Mouse (Mus musculus) left cerebral cortex, postnatal 4 days (tissue): ENCODE data around the gene Slc35g1. TPM values are rescaled to one million over a fixed set of nuclear protein-coding genes. Genes with fewer than 3 reads are reported as not detected.
A peak's percentile ranks its signal among the peaks of the same experiment; 100 is the strongest.

ENCODE experiments used
- DNase-seq: peaks from one replicate; pipeline ENCODE4 v3.0.0-alpha.2; 2022
- intact Hi-C: fragments of 180-260 bp; cut with DNase I; formaldehyde crosslinking; loops from one replicate; pipeline ENCODE4 v1.15.1; 2025
- total RNA-seq, 2 experiments: library from RNA; stranded (reverse); gene quantifications; 2 replicates each; pipeline ENCODE4 v1.2.3; 2021

Slc35g1 gene
- 1 to 10 TPM; 2.2 to 2.3 TPM for total RNA-seq

DNA sequence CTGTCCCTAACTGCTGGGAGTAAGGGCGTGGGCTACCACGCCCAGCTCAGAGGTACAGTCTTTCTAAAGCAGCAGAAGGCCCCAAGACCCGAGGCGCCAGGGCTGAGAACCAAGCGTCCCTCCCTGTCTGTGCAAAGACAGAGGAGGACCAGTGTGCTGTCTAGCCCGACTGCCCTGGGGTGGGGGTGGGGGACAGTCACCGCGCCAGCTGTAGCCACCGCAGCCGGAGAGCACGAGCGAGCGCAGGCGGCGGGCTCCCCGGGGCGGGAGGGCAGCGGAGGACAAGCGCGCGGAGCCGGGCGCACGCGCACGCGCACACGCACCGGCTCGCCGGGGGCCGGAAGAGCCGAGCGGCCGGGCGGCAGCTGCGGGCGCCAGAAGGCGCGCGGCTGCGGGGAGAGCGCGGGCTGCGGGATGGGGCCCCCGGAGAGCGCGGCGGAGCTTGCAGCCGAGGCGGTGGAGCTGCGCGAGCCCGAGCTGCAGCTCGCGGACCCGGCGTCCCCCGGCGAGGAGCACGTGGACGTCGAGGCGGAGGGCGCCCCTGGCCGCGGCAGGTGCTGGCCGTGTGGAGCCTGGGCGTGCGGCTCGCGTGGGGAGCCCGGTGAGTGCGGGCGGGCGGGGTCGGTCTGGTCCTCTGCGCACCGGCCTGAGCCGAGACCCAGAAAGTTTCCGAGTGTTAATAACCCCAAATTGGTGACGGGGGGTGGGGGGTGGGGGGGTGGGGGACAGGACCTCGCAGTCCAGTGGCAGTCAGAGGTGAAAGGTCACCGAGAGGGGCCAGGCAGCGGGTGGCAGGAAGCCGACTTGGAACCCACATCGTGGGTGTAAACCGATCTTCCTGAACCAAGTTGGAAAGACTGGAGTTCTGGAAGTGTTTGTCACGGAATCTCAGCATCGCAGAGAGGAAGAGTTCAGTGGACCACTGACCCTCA lies at the start of gene Slc35g1:
Gene Slc35g1 (plus strand): TSS at position 280 of the 932 bp plus-strand sequence.
- DNase-seq, result peak; percentile 65
- intact Hi-C loops, result no loop called here

DNA sequence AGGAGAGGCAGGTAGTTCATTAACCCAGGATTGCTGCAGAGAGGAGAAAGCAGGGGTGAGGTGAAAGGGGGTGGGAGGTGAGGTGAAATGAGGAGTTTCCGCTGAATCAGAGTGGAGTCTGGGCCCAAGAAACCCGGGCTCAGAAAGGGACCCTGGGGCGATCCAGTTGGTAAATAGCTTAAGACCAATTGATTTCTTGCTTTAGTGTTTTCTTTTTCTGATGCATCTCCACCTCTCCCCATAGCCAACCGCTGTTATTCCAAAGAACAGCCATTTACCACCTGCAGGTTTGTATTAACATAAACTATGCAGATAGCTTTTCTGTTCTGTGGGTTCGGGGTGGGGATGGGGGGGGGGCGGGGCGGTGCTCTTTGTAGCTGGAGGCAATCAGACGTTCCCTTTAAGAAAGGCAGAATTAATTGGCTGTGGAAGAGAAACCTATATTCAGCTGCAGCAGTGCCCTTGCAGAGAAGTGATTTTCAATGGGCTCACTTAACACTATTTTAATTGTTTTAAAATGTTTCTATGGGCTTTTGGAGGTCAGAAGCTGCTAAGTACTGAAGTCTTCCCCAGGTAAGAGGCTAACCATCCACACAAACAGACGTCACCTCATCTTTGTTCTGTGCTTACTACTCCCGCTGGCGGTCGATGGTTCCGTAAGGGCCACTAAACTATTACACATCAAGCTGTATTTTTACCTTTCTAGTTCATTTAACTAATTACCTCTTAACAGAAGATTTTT lies 47.3 kb upstream of the Slc35g1 start:
- DNase-seq, result no peak
- intact Hi-C loops, result no loop called here

DNA sequence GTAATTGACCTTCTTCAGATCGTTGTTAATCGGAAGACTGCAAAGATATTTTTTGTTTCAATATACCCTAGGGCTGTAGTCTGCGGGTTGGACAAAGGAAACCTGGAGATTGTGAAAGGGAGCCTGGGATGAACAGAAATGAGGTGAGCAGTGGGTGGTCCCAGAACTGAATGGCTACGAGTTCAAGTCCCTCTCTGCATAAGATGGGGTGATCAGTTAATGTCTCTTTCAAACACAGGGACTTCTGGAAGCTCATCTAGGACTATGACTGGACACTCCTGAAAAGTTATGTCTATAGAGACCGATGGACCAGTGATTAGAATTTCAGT lies 46.8 kb upstream of the Slc35g1 start:
- intact Hi-C loops, result no loop called here
- no peak for DNase-seq

DNA sequence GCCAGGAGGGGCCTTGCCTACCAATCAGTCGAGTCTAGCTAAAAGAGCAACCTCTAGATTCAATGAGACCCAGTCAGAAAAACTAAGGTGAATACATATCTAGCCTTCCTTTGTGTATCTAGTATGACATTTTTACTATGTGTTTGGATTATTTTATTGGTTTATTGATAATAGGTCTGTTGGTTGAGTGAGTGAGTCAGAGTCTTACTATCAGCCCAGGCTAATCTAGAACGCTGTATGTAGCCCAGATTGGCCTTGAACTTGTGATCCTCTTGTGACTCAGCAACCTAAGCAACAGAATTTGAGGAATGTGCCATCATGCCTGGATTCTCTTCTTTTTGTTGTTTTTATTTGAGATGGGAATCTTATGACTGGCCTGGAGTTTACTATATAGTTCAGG lies 44.6 kb upstream of the Slc35g1 start:
- no peak for DNase-seq
- intact Hi-C loops, result loop anchor here (5.0 kb wide), 2 partner anchors 149 to 399 kb away; no protein-coding TSS in a partner anchor

DNA sequence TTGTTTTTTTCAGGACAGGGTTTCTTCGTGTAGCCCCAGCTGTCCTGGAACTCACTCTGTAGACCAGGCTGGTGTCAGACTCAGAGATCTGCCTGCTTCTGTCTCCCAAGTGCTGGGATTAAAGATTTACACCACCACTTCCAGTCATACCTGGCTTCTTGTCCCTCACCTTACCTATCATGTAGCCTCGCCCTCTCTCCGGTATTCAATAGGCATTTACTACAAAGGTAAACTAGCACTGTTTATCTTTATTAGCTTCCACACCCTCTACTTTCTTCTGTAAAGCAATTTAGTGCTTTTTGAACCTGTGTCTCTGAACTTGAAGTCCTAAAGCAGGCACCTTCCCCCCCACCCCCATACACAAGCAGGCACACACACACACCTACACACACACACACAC lies 44.1 kb upstream of the Slc35g1 start:
- DNase-seq, result no peak
- intact Hi-C loops, result loop anchor here (5.0 kb wide), 2 partner anchors 149 to 399 kb away; no protein-coding TSS in a partner anchor

DNA sequence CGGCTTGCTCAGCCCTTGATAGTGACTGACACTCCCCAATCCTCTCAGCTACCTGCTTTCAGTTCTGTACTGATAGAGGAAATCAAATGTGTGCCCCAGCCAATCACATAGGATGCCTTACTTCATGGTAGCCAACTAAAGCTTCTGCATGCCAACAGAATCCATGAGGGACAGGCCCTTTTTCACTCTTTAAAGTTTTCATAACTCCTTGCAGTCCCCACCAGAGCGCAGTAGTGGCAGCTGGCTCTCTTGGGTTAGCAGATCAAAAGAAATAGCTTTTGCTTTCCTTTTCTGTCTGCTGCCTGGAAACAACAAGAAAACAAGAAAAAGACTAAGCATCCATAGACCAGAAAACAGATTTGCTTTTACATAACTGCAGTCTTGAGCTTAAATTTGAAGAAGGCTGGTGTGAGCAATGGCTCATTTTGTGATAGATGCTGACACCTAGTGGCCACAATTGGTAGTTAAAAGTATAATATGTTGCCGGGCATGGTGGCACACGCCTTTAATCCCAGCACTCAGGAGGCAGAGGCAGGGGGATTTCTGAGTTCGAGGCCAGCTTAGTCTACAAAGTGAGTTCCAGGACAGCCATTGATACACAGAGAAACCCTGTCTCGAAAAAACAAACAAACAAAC lies 43.2 kb upstream of the Slc35g1 start:
- intact Hi-C loops, result loop anchor here (5.0 kb wide), 2 partner anchors 150 to 400 kb away; no protein-coding TSS in a partner anchor

DNA sequence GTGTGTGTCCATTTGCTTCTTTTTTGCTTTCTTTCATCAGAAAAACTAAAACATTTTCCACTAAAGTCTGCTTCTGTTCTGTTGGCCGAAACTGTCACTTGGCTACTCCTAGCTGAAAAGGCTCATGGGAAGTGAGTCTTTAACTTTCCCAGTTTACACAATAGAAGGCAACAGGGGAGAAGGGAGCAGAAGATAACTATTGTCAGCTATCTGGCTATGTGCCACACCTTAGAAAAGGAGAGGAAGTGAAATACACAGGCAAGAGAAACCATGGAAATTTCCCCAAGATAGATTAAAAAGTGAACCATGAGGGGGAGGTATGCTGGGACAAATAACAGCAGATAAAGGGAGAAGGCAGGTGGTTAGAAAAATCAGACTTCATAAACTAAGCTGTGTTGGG lies 41.5 kb upstream of the Slc35g1 start:
- intact Hi-C loops, result loop anchor here (5.0 kb wide), 2 partner anchors 152 to 402 kb away; no protein-coding TSS in a partner anchor
- no peak for DNase-seq

More for the DNA sequence above, 43.2 kb upstream of the Slc35g1 start:
- DNase-seq, result peak; percentile 5

DNA sequence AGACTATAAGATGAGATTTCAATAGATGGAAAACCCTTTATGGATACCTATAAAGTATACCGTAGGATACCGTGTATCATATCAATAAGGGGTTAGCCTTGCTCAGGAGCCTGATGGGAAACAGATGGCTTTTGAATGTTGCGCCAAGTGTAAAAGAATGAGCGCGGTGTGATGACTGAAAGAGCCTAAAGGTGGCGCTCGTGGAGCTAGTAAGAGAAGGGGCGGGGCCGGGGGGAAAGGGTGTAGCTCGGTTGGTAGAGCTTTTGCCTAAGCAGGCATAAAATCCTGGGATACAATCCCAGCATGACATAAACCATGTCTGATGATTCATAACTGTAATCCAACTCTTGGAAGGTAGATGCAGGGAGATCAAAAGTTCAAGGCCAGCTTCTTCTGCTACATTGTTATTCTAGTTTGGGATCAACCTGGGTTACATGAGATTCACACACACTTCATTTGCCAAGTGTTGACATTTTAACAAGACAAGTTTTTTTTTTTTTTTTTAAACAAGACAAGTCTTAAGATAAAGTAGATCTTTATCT lies 40.9 kb upstream of the Slc35g1 start:
- DNase-seq, result peak; percentile 3
- intact Hi-C loops, result loop anchor here (5.0 kb wide), 2 partner anchors 153 to 403 kb away; no protein-coding TSS in a partner anchor

DNA sequence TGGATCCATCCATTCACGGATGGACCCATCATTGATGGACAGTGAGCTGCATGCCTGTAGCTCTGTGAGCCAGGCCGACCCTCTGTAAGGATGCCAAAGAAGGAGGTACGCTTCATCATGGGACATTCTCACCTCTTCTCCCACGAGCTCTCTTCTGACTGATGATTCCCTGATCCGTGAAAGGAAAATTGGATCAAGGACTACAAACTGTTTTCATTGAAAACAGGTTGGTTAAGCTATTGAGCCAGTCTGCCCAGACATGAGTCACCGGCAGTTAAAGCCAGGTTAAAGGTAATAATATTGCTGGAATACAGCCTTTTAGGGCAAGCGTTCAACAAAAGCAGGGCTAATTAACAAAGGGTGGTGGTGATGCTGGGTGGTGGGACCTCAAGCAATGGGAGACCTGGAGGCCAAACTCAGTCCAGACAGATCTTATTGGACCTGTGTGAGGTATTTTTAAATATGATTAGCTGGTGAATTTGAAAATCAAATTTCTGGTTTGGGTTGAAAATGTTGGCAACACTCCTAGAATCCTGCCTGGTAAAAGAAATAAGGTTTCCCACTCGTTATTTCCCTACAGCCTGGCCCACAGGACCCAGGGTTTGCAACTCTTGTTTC lies 39.5 kb upstream of the Slc35g1 start:
- DNase-seq, result no peak
- intact Hi-C loops, result no loop called here

DNA sequence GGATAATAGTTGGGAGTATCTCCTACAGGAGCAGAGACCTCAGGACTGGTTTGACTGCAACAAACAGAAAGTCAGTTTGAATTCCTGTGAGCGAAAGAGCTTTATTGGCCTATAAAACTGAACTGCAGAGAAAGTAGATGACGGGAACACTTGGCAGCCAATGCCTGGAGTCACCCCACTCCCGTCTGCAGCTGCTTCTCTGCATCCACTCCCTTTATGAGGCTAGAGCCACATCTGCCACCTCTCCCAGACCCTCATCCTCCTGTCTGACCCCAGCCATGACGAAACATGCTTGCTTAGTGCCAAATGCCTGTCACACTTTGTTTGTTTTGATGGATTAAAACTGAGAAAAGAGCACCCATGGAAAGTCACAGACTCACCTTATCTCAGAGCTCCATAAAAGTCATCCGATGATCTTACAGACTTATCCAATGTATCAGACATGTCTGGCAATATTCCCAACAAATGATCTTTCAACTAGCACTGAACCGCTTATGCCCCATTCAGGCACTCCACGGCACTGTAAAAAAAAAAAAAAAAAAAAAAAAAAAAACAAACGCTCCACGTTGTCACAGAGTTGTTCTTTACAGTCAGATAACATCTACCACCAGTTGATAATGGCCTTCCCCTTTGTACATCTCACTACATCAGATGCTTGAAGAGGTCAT lies 37.7 kb upstream of the Slc35g1 start:
- intact Hi-C loops, result no loop called here
- DNase-seq, result no peak

DNA sequence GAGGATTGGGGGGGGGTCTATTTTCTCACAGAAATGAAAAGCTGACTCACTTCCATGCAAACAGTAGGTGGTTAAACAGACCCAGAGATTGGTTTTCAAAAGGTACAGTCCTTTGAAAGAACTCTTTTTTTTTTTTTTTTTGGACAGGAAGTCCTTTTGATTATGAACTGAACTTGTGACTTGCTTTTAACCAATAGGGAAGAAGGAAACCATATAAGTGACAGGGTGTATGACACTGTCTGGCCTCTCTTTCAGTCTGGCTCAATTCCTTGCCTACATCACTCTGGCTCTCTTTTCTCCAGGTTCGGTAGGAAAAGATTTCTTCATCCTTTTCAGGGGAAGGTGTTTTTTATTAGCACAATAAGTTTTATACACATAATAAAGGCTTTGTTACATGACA lies 36.5 kb upstream of the Slc35g1 start:
- DNase-seq, result no peak
- intact Hi-C loops, result no loop called here

DNA sequence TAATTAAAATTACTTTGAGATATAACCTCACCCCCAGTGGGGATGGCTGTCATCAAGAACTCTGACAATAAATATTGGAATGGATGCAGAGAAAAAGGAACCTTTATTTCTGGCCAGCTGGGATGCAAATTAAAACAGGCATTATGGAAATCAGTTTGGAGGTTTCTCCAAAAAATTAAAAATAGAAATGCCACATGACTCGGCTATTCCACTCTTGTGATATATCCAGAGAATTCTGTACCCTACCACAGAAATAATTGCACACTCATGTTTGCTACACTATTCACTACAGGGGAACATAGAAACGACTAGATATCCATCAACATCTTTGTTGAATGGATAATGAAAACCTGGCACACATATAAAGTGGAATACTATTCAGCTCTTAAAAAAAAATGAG lies 33.9 kb upstream of the Slc35g1 start:
- DNase-seq, result no peak
- intact Hi-C loops, result loop anchor here (10.0 kb wide), 1 partner anchor 287 kb away; no protein-coding TSS in a partner anchor

DNA sequence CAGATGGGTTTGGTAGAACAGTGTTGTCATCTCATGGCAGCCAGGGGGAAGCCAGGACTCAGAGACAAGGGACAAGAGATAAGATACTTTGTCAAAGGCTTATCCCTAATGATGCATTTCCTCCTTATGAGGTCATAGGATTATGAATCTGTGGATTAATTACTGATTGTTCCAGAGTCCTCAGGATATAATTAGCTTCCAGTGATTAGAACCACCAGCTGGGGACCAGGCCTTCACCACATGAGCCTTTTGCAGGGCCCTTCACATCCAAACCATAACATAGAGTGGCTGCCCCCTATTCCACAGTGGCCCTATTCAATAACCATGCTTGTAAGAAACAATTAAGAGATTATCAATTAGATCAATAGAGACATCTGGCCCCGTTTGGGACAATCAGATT lies 32.4 kb upstream of the Slc35g1 start:
- intact Hi-C loops, result loop anchor here (10.0 kb wide), 1 partner anchor 289 kb away; no protein-coding TSS in a partner anchor

DNA sequence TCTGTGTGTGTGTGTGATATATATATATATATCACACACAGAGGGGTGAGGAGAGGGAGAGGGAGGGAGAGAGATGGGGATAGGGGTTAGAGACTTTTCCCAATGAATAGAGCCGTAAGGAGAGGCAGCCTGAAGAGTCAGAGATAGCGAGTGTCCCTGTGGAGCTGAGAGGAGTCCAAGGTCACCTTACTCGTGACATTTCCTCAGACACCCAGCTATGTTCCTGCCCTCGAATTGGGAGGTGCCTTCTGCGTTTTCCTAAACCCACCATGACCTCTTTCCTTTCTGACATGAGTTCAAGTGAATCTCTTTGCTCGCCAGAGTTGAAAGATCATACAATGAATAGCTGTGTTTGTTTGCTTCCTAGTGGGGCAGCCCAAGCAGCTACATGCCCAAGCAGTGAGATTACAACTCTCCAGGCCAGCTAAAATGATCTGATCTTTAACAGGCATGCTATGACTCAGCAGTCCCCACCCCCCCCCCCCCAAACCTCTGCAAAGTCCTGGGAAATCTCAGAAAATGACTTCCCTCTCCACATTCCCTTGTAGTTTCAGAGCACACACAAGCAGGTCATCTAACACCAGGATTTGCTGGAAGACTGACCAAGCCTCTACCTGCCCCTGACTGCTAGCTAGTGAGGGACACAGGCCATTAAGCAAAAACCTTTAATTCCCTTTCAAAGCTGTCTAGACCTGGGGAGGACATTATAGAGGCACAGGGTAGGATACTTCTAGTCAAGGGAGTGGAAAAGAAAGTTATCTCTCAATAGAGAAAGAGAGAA lies 31.7 kb upstream of the Slc35g1 start:
- no peak for DNase-seq
- intact Hi-C loops, result loop anchor here (10.0 kb wide), 1 partner anchor 289 kb away; no protein-coding TSS in a partner anchor

More for the DNA sequence above, 32.4 kb upstream of the Slc35g1 start:
- no peak for DNase-seq

DNA sequence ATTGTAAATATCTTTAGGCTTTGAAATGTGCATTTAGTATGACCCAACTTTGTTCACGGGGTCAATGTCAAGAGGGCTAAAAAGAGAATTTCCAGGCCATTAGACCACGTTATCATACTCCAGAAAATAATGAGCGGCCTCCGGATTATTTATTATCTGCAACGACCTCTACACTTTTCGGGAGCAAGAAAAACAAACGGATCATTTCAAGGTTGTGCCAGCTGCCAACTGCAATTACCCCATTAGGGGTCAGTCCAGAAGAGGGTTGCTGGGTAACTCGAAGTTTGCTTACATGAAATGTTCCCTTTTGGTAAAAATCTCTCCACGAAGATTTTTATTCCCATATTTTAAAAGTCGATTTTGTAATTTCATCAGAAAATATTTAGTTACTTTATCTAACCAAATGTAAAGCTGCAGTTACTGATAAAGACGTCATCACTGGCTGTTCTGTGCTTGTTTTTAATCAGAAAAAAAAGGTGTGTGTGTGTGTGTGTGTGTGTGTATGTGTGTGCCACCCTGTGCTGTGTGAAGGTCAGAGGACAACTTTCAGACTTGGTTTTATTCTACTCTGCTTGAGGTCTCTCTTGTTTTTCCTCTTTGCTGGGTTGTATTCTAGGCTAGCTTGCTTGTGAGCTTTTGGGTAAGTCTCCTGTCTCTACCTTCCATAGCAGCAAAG lies 30.7 kb upstream of the Slc35g1 start:
- intact Hi-C loops, result loop anchor here (10.0 kb wide), 1 partner anchor 290 kb away; no protein-coding TSS in a partner anchor
- DNase-seq, result no peak

DNA sequence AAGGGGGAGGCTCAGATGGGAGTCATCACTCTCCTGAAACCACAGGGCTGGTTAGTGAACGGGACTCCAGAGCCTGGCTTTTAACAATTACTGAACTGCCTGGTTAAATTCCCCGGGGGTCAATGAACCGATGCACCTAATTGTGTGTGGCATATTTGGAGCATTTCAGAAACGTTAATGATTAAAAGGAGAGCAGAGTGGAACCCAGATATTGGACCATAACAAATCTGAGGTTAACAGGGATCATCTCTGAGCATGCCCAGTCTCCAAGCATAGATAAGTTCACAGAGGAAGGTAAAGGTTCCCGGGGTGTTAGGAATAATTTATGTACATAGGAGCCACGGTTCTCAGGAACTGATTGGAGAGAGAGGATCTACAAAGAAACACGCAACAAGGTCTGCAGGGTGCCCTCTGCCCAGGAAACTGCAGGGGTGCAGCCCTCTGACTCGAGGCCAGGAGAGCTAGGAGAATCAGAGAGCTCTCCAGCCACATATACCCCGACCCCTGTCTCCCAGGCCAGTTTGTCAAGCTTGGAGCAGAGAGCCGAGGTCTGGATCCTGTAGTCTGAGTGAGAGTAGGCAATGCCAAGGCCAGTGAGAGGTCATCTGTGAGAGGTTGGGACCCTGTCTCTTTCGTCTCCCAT lies 23.2 kb upstream of the Slc35g1 start:
- no peak for DNase-seq
- intact Hi-C loops, result no loop called here

DNA sequence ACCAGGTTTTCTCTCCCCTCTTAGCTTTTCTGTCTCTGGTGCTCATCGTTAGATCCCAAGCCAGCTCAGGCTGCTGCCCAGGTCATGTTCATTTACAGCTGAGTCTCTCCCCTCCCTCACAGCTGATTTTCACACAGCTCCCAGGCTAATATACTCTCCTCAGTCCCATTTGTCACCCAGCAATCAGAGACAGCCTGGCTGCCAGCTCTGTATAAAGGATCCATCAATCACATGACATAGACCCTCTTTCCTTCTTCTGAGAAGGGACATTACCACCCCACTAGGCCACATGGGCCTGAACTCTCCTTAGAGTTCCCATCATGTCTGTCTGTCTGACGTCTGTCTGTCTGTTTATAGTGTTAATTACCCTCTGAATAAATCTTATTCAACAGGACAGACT lies 22.4 kb upstream of the Slc35g1 start:
- intact Hi-C loops, result no loop called here
- DNase-seq, result no peak

DNA sequence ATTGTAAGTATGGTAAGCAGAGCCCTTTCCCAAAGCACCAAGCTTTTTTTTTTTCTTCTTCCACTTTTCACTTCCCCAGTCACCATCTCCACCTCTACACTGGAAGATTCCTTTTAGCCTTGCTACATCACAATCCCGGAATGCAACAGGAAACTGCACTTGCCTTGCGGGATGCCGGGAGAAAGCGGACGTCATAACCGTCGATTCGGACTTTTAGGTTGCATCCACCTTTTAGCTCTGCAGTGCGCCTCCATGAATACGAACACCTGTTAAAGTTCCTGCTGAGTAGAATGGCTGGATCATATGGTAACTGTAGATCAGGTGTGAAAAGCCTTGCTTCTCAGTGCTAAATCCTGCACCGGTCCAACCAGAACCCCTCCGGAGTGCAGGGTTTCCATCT lies 12.0 kb upstream of the Slc35g1 start:
- intact Hi-C loops, result no loop called here
- no peak for DNase-seq
